Mouse (Mus musculus): ENCODE results near the gene 1700025B11Rik. TPM values are rescaled to one million over a fixed set of nuclear protein-coding genes. Genes with fewer than 3 reads are reported as not detected.

Gene 1700025B11Rik
- not detected in 2 replicates for polyA plus RNA-seq (2021; fragmentation: Nextera tagmentation)
- long read RNA-seq, experiment 1, result 0 reads
- long read RNA-seq, experiment 2, result 0 reads

GRCm38 (mm10) chr15:77561792-77562191 is at the start of gene 1700025B11Rik:
1700025B11Rik (minus strand) TSS chr15:77561892.

GRCm38 (mm10) chr15:77598958-77599357 is 37.3 kb upstream of the 1700025B11Rik start, which contains the start of gene Gm36245:
Gm36245 (plus strand) TSS chr15:77599258.

GRCm38 (mm10) chr15:77595961-77596360 is 34.3 kb upstream of the 1700025B11Rik start, which contains the start of gene Apol10b:
Apol10b (minus strand) TSS chr15:77596125.

GRCm38 (mm10) chr15:77533216-77533615 is 28.5 kb downstream of the 1700025B11Rik start, which contains the start of gene Apol7c:
Apol7c (minus strand) TSS chr15:77533316.

Other genes starting within 250 kb of the 1700025B11Rik start
- 0.20 TPM in 1 of 2 replicates, not detected in the other for gene Apol7a, start 162.8 kb downstream of the 1700025B11Rik start, polyA plus RNA-seq (2021; fragmentation: Nextera tagmentation)
- gene Apol9a, start 150.8 kb downstream of the 1700025B11Rik start, polyA plus RNA-seq (2021; fragmentation: Nextera tagmentation), result 0.11 and 0.43 TPM in 2 replicates
- 0.06 TPM in 1 of 2 replicates, not detected in the other for gene Apol7b, start 114.4 kb downstream of the 1700025B11Rik start, polyA plus RNA-seq (2021; fragmentation: Nextera tagmentation)
- gene Apol10a, start 84.8 kb downstream of the 1700025B11Rik start, polyA plus RNA-seq (2021; fragmentation: Nextera tagmentation), result not detected in 2 replicates
- not detected in 2 replicates for gene Apol11a, start 53.6 kb downstream of the 1700025B11Rik start, polyA plus RNA-seq (2021; fragmentation: Nextera tagmentation)
- not detected in 2 replicates for gene Apol7c, start 28.6 kb downstream of the 1700025B11Rik start, polyA plus RNA-seq (2021; fragmentation: Nextera tagmentation)
- gene Apol10b, start 34.2 kb upstream of the 1700025B11Rik start, polyA plus RNA-seq (2021; fragmentation: Nextera tagmentation), result 0.16 TPM in 1 of 2 replicates, not detected in the other
- gene Gm36245, start 37.4 kb upstream of the 1700025B11Rik start, polyA plus RNA-seq (2021; fragmentation: Nextera tagmentation), result not detected in 2 replicates
- gene Apol11b, start 81.4 kb upstream of the 1700025B11Rik start, polyA plus RNA-seq (2021; fragmentation: Nextera tagmentation), result not detected in 2 replicates
- 0.13 TPM in 1 of 2 replicates, not detected in the other for gene Apol7e, start 137.0 kb upstream of the 1700025B11Rik start, polyA plus RNA-seq (2021; fragmentation: Nextera tagmentation)
- gene Apol9b, start 167.1 kb upstream of the 1700025B11Rik start, polyA plus RNA-seq (2021; fragmentation: Nextera tagmentation), result 0.20 and 0.33 TPM in 2 replicates
- gene Apol8, start 195.1 kb upstream of the 1700025B11Rik start, polyA plus RNA-seq (2021; fragmentation: Nextera tagmentation), result 1.3 and 2.1 TPM in 2 replicates